Mouse (Mus musculus): Measurements from ENCODE around the gene Pdzd9. TPM values are rescaled to one million over a fixed set of nuclear protein-coding genes. Genes with fewer than 3 reads are reported as not detected.

Gene Pdzd9
- polyA plus RNA-seq, 1 experiment from 2014 or later, result 0.23 TPM

DNA sequence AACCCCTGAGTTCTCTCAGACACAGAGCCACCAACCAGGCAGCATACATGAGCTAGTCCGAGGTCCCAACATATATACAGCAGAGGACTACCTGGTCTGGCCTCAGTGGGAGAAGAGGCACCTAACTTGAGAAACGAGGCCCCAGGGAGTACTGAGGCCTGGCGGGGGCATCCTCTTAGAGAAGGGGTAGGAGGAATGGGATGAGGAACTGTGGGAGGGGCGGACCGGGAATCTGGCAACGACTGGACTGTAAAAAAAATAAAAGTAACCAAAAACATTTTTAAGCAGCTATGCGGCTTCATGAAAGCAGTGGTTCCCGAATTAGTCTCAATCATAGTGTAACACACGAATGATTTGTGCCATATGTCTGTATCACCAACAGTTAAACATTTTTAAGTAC, 35.8 kb downstream of the Pdzd9 start:
- no peak for ATAC-seq (replicated peaks; ENCODE audit: low FRiP score)
- Histone ChIP-seq H3K27me3 (replicated peaks; ENCODE audit: control insufficient read depth, insufficient read depth, low read length) (no peaks in the 10 kb centered on the region), H3K4me1 (replicated peaks; ENCODE audit: control insufficient read depth, insufficient read depth, low read length) (peaks cover 13% of the 10 kb centered on the region), H3K4me3 (ENCODE audit: low read depth, low read length) (peak overlapping the region; percentile 98), H3K9me3 (ENCODE audit: control insufficient read depth, low read length) (no peaks in the 10 kb centered on the region), H3K36me3 (ENCODE audit: control insufficient read depth, insufficient read depth, low read length) (peaks cover 6% of the 10 kb centered on the region), H3K9ac (ENCODE audit: low read depth, low read length) (peak overlapping the region; percentile 96), H3K4me2 (peak overlapping the region; percentile 91), H3K27ac (ENCODE audit: low read depth, low read length) (peak overlapping the region; percentile 82; the same call in 1 of the 2 replicates)
- peak; percentile 46 for DNase-seq (ENCODE audit: low spot score)
- WGBS, result 10% methylated on average over 9 of the region's 9 CpGs

DNA sequence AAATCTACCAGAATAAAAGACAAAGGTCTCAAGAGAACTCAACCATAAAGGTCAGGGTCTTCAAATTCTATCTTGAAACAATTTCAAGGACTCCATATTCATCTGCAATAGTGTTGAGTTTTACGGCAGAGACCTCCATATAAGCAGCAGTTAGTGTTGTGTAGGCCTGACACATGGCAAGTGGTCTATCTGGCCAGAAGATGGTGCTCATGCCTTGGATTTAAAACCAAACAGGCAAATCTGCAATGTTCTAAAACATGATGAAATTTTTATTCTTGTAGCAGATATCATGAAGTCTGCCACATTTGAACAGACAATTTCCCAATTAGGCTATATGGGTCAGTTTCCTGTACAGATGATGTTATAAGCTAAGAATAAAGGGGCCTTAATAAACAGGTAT, 37.6 kb downstream of the Pdzd9 start:
- Histone ChIP-seq H3K36me3 (ENCODE audit: control insufficient read depth, insufficient read depth, low read length) (no peaks in the 10 kb centered on the region), H3K27ac (ENCODE audit: low read depth, low read length) (no peak overlapping the region), H3K4me3 (ENCODE audit: low read depth, low read length) (no peak overlapping the region), H3K27me3 (replicated peaks; ENCODE audit: control insufficient read depth, insufficient read depth, low read length) (no peaks in the 10 kb centered on the region), H3K9ac (ENCODE audit: low read depth, low read length) (no peak overlapping the region), H3K9me3 (ENCODE audit: control insufficient read depth, low read length) (no peaks in the 10 kb centered on the region), H3K4me2 (no peak overlapping the region), H3K4me1 (replicated peaks; ENCODE audit: control insufficient read depth, insufficient read depth, low read length) (peaks cover 13% of the 10 kb centered on the region)
- ATAC-seq (replicated peaks; ENCODE audit: low FRiP score), result no peak
- 71% methylated on average over 1 of the region's 1 CpGs for WGBS
- DNase-seq (ENCODE audit: low spot score), result no peak

DNA sequence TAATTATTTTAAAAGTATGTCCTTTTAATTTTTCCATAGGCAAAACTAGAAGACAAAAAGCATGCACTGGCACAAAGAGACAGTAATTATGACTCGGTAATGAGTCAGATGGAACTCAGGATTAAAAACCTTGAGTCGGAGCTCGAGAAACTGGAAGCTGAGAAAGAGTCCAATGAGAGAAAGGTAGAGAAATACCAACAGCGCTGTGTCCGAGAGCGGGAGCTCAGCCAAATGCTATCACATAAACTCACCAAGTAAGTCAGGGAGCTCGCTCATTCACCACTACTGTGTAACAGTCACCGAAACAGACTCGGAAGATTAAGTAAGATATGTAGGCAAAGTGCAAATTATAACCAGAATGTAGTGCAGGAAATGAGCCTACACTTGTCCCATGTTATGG, 49.3 kb downstream of the Pdzd9 start:
- no peak for ATAC-seq (replicated peaks; ENCODE audit: low FRiP score)

DNA sequence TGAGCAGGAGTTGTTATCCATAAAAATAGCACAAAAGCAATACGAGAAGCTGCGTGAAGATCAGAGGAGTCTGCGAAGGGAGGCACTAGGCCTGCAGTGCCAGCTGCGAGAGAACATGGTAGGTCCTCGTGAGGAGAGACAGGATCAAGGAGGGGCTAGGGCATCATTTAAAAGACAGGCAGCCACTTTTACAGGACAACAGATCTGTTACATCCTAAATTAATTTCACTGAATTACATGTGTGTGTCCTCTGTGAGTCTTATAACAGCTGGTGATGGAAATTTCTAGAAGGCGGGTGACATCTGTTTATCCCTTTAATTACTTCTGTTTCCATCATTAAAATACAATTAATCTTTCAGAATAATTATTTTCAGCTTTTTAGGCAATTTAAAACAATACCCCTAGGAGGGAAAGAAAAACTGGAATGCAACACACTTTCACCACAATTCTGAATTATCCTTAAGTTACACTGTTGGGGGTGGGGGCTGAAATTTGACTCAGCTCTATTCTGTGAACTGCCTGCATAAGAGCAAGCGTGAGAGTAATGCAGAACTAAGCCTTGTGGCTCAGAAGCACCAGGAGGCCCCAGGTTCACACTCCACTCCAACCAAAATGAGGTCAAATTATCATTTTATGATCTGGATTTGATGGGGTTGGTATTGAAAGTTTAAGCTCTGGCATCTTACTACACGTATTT, 49.9 kb downstream of the Pdzd9 start:
- no peak overlapping the region for H3K4me2 ChIP-seq
- no peak overlapping the region for H3K4me3 ChIP-seq (ENCODE audit: low read depth, low read length)
- H3K27ac ChIP-seq (ENCODE audit: low read depth, low read length), result no peak overlapping the region
- no peaks in the 10 kb centered on the region for H3K36me3 ChIP-seq (ENCODE audit: control insufficient read depth, insufficient read depth, low read length)
- H3K9ac ChIP-seq (ENCODE audit: low read depth, low read length), result no peak overlapping the region
- DNase-seq (ENCODE audit: low spot score), result no peak
- no peaks in the 10 kb centered on the region for H3K9me3 ChIP-seq (ENCODE audit: control insufficient read depth, low read length)
- no peaks in the 10 kb centered on the region for H3K27me3 ChIP-seq (replicated peaks; ENCODE audit: control insufficient read depth, insufficient read depth, low read length)
- ATAC-seq (replicated peaks; ENCODE audit: low FRiP score), result no peak
- 77% methylated on average over 8 of the region's 8 CpGs for WGBS
- H3K4me1 ChIP-seq (replicated peaks; ENCODE audit: control insufficient read depth, insufficient read depth, low read length), result no peaks in the 10 kb centered on the region

More for the DNA sequence above, 49.3 kb downstream of the Pdzd9 start:
- no peak overlapping the region for H3K27ac ChIP-seq (ENCODE audit: low read depth, low read length)
- H3K4me1 ChIP-seq (replicated peaks; ENCODE audit: control insufficient read depth, insufficient read depth, low read length), result no peaks in the 10 kb centered on the region
- H3K4me3 ChIP-seq (ENCODE audit: low read depth, low read length), result no peak overlapping the region
- WGBS, result 88% methylated on average over 9 of the region's 9 CpGs
- DNase-seq (ENCODE audit: low spot score), result no peak
- H3K36me3 ChIP-seq (ENCODE audit: control insufficient read depth, insufficient read depth, low read length), result no peaks in the 10 kb centered on the region
- H3K27me3 ChIP-seq (replicated peaks; ENCODE audit: control insufficient read depth, insufficient read depth, low read length), result no peaks in the 10 kb centered on the region
- H3K4me2 ChIP-seq, result no peak overlapping the region
- H3K9me3 ChIP-seq (ENCODE audit: control insufficient read depth, low read length), result no peaks in the 10 kb centered on the region
- no peak overlapping the region for H3K9ac ChIP-seq (ENCODE audit: low read depth, low read length)

Other genes with a start within 250 kb of the Pdzd9 start
- gene Uqcrc2, start 35.2 kb downstream of the Pdzd9 start, polyA plus RNA-seq (2014; fragmentation: Nextera tagmentation; extraction: Ambion mirVana), result 232 and 235 TPM in 2 replicates
- gene Mosmo, start 7.3 kb upstream of the Pdzd9 start, polyA plus RNA-seq (2014; fragmentation: Nextera tagmentation; extraction: Ambion mirVana), result 11.3 and 12.7 TPM in 2 replicates
- gene Vwa3a, start 69.0 kb upstream of the Pdzd9 start, polyA plus RNA-seq (2014; fragmentation: Nextera tagmentation; extraction: Ambion mirVana), result 0.08 TPM in 1 of 2 replicates, not detected in the other
- gene Gm5737, start 142.0 kb upstream of the Pdzd9 start, polyA plus RNA-seq (2014; fragmentation: Nextera tagmentation; extraction: Ambion mirVana), result not detected in 2 replicates
- gene Eef2k, start 172.5 kb upstream of the Pdzd9 start, polyA plus RNA-seq (2014; fragmentation: Nextera tagmentation; extraction: Ambion mirVana), result 21.2 and 23.2 TPM in 2 replicates
- 30.0 and 31.3 TPM in 2 replicates for gene Polr3e, start 247.4 kb upstream of the Pdzd9 start, polyA plus RNA-seq (2014; fragmentation: Nextera tagmentation; extraction: Ambion mirVana)

All from liver, embryonic 11.5 days (tissue).